Mouse (Mus musculus) right cerebral cortex, postnatal 25 days (tissue): ENCODE results near the gene Luc7l3.

Experiments used
- DNase-seq: peaks from one replicate; pipeline ENCODE4 v3.0.0; 2022

Gene Luc7l3

DNA sequence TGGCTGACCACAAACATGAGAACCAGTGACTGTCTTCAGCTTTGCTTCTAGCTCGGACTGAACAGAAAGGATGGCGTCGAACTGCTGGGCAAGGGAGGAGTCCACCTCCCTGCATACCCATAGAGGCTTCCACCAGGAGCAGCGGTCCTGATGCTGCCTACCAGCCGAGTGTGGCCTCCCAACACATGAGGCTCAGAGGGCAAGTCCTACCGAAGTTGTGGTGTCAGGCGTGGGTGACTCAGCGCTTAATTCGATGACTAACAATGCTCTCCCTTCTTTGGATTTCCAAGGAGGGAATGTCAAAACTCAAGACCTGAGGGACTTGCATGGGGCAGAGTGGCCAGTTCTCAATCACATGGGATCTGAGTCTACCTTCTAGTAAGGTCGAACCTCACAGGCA is 68.1 kb downstream of the Luc7l3 start:
- DNase-seq, result no peak

GRCm38 (mm10) chr11:94253156-94253555 is 68.6 kb downstream of the Luc7l3 start:
- no peak for DNase-seq

GRCm38 (mm10) chr11:94246789-94247061 is 75.1 kb downstream of the Luc7l3 start:
- DNase-seq, result no peak

DNA sequence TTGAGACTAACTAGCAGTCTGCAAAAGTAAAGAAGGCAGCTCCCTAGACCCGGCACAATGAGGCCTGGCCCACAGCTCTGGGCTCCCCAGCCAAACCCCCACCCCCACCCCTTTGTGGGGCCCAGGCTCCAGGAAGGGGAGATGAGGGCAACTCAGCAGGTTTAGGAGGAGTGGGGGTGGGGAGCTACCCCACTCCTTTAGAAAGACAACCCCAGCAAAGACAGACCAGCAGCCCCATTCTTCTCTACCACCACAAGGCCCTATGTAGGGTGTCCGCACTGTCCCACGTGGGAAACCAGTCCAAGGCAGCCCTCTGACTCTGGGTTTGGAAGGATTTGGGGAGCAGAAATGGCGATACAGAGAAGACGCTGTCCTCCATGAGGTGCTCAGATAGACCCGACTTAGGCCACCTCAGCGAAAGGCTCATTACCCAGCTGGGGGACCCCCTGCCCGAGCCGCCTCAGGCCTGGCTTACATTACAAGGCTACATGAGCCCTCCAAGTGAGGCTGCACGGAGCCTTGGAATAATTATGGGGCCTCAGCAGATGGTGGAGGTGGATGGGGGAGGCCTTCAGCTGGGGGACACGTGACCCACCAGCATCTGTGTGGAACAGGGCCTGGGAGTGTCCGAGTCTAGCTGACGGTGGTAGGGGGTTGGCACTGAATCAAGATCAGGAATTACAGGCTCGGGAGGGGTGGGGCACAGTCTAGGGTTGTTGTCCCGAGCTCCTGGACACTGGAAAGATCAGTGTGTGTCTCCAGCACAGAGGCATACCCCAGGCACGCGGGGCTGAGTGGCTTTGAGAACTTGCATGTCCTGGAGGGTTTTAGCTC is 75.6 kb downstream of the Luc7l3 start, which contains the start of gene Wfikkn2:
Wfikkn2 (minus strand) TSS at position 51 of the 834 bp plus-strand sequence.
- DNase-seq, result peak; percentile 36

DNA sequence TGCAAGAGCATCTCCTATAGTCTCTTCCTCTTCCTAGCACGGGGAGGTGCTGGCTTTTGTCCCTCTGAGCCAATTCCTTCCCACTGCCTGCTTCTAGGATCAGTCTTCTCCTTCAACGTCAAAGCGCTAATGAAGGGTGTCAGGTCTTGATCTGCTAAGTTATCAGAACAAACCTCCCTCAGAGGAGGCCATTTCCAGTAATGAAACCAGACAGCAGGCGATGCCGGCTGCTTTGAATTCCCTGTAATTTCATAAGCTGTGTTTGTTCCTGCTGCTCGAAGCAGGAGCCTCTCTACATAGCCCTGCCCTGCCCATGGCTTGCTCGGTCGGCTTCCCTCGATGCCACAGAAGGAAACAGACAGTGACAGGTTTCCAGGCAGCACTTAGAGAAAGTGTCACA is 77.4 kb downstream of the Luc7l3 start:
- DNase-seq, result no peak

DNA sequence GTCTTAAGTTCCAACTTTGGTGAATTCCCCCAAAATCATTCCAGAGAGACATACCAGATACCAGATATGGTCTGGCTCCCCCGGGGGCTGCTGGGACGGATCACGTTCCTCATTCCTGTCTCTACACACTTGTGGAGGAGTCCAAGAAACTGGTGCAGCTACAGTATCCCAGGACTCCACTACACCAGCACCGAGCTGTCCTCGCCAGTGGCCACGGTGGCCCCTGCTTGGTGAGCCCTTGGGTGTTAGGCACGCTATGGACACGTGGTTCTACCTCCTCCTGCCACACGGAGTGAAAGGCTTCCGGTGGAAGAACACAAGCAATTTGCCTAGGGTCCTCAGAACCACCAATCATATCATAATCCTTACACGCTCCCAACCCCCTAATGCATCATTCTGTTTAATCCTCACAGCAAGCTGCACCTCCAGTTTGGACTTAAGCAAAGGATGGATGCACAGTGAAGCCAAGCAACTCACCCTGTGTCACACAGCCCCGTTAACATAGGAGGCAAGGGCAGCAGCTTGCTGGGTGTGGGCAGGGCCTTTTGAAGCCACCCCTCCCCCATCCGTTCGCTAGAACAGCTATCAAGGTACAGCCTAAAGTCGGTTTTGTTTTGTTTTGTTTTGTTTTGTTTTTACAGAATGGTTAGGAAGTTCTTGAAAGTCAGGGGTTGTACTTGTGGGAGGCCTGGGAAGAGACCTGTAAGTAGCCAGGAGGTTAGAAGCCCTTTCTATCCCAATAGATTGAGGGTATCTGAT is 78.2 kb downstream of the Luc7l3 start:
- no peak for DNase-seq

DNA sequence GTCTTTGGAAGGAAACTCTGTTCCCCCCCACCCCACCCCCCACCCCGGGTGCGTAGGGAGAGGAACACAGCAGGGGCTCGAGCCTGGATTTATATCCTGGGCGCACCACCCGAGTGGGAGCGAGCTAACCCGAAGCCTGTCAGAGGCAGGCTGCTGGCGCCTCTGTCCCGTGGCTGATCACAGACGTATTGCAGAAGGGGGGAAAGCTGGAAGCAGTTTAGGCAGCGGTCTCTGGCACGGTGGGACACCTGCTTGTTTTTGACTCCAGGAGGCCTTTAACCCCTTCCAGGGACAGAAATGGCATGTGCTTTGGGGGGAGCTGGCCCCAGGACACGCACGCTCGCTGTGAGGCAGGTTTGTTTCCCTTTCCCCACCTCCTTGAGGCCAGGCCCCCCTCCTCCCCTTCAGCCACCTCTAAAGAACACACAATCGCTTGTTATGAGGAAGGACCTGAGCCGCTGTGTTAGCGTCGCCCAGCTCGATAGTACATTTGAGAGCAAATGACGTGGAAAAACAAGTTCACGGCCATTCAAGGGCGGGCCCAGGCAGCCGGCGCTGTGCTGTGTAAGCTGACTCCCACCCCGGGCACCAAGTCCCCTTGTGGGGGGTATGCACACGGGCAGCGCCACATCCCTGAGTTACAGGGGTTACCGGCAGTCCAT is 78.9 kb downstream of the Luc7l3 start:
- DNase-seq, result no peak

GRCm38 (mm10) chr11:94239706-94240105 is 82.1 kb downstream of the Luc7l3 start:
- DNase-seq, result no peak

- DNase-seq, result no peak
Measured at GRCm38 (mm10) chr11:94238786-94239185, 83.0 kb downstream of the Luc7l3 start.
